Mouse (Mus musculus) kidney, postnatal 0 days (tissue): ENCODE data around the gene Dut. TPM values are rescaled to one million over a fixed set of nuclear protein-coding genes. Genes with fewer than 3 reads are reported as not detected.
A peak's percentile ranks its signal among the peaks of the same experiment; 100 is the strongest.

ENCODE experiments used
- ATAC-seq: fragments of 200-750 bp; cut with Nextera tagmentation; replicated peaks from 2 replicates; pipeline ENCODE4 v1.8.0; 2017; ENCODE audit warnings: low read depth, moderate number of reproducible peaks, moderate TSS enrichment, moderate library complexity; ENCODE audit not compliant: low FRiP score
- DNase-seq: peaks from one replicate; pipeline ENCODE4 v3.0.0-alpha.2; 2016; ENCODE audit warnings: low spot score
- H3K27ac ChIP-seq: fragments of 300-500 bp; sonication (generic); 2 replicates; pipeline ENCODE4 v1.5.1; 2014; ENCODE audit warnings: mild to moderate bottlenecking
- H3K27me3 ChIP-seq: fragments of 300-500 bp; sonication (generic); 2 replicates; pipeline ENCODE4 v1.6.1; 2014; ENCODE audit warnings: low read length, mixed read lengths; ENCODE audit not compliant: insufficient read depth
- H3K36me3 ChIP-seq: fragments of 300-500 bp; sonication (generic); 2 replicates; pipeline ENCODE4 v1.6.1; 2014; ENCODE audit warnings: low read length, mixed read lengths; ENCODE audit not compliant: insufficient read depth
- H3K4me1 ChIP-seq: fragments of 300-500 bp; sonication (generic); replicated peaks from 2 replicates; pipeline ENCODE4 v1.6.1; 2014; ENCODE audit warnings: antibody characterized with exemption, low read length, mixed read lengths; ENCODE audit not compliant: insufficient read depth
- H3K4me2 ChIP-seq: fragments of 300-500 bp; sonication (generic); 2 replicates; pipeline ENCODE4 v1.6.1; 2014; ENCODE audit warnings: mild to moderate bottlenecking, low read length, moderate library complexity, mixed read lengths
- H3K4me3 ChIP-seq: fragments of 300-500 bp; sonication (generic); replicated peaks from 2 replicates; pipeline ENCODE4 v1.5.1; 2014; ENCODE audit warnings: low read depth, low read length
- H3K9ac ChIP-seq: fragments of 300-500 bp; sonication (generic); 2 replicates; pipeline ENCODE4 v1.6.1; 2014; ENCODE audit warnings: low read depth, low read length
- H3K9me3 ChIP-seq: fragments of 300-500 bp; sonication (generic); replicated peaks from 2 replicates; pipeline ENCODE4 v1.6.1; 2016; ENCODE audit warnings: low read length, inconsistent platforms, mixed read lengths
- CTCF ChIP-seq: IDR thresholded peaks from 2 replicates; pipeline ENCODE4 v1.5.1; 2016; ENCODE audit warnings: antibody characterized with exemption, low read depth, mild to moderate bottlenecking, moderate library complexity
- WGBS: fragments of 180-500 bp; shearing (Covaris S2); extraction: QIAGEN DNeasy Blood & Tissue Kit; methylation state at CpG from one replicate; pipeline ENCODE4 v1.1.7; 2014; 5-methylcytosine and 5-hydroxymethylcytosine counted together
- polyA plus RNA-seq: library from polyadenylated mRNA; unstranded; fragments of >200 nt; fragmentation: Nextera tagmentation; extraction: Ambion mirVana; gene quantifications from 2 replicates; pipeline ENCODE4 v1.2.1, GENCODE M21; 2015

The Dut gene
- polyA plus RNA-seq, 1 experiment from 2014 or later = 133 TPM

- ATAC-seq = no peak
- no peak overlapping the region for H3K27ac ChIP-seq
These were observed 48.5 kb downstream of the Dut start for GRCm38 (mm10) chr2:125295526-125295925.

DNA sequence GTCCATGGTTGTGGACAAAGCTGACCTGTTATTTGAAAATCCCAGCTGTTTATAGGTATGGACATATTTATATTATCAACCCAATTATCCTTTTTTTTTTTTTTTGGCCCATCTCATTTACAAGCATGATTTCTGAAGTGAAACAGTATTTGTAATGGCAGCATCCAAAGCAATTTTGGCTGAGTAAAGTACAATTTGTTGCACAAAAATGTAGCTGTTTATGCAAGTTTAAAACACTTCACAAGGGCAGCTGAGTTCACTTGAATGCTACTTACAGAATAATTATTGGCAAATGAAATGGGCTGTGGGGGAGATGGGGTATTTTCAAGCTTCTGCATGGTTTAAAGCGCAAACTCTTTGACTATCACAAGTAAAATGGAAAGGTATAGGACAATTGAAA is 51.9 kb downstream of the Dut start:
- no peak for TF ChIP-seq CTCF
- ATAC-seq = no peak
- no peak for DNase-seq
- WGBS = 95% methylated on average over 1 of the region's 1 CpGs
- Histone ChIP-seq H3K4me2 (no peak overlapping the region), H3K9ac (no peak overlapping the region), H3K4me1 (no peaks in the 10 kb centered on the region), H3K27ac (no peak overlapping the region), H3K27me3 (no peaks in the 10 kb centered on the region), H3K4me3 (no peak overlapping the region), H3K36me3 (peaks cover 13% of the 10 kb centered on the region; the same call in 1 of the 2 replicates), H3K9me3 (no peaks in the 10 kb centered on the region)

More at GRCm38 (mm10) chr2:125295526-125295925, 48.5 kb downstream of the Dut start:
- Histone ChIP-seq H3K27me3 (no peaks in the 10 kb centered on the region), H3K4me3 (no peak overlapping the region), H3K9ac (no peak overlapping the region), H3K4me1 (no peaks in the 10 kb centered on the region), H3K9me3 (no peaks in the 10 kb centered on the region), H3K36me3 (no peaks in the 10 kb centered on the region), H3K4me2 (no peak overlapping the region)
- TF ChIP-seq CTCF = no peak
- DNase-seq = no peak
- 84% methylated on average over 3 of the region's 3 CpGs for WGBS

DNA sequence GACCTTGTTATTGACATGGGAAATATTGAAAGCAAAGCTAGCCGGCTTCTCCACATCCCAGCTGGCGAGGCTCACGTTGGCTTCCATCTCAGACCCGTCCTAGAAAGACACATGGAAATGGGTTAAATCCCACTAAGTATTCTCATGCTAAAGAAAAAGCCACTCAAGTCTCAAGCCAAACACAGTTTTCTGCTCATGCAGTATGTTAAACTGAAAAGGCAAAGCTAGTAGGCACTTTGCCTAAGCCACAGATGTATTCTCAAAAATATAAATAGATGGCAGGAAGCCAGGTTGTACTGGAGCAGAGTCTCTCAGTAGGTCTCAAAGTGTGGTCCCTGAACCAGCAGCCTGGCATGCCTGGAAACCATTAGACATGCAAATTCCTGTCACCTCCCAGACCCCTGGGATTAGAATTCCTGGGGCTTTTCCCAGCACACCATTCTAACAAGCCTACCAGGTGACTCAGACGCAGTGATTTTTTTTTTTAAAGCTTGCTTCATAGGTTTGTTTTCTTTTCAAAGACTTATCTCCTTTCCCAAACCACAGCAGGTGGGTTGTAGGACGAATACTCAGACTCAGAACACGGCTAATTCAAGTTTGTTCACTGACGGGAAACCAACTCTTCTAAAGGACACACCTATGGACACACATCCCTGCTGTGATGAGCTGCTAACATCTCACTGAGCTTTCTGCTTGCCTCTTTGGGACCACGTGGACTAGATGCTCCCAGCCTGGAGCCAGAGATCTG is 55.1 kb downstream of the Dut start:
- Histone ChIP-seq H3K27ac (no peak overlapping the region), H3K4me1 (no peaks in the 10 kb centered on the region), H3K36me3 (peaks cover 13% of the 10 kb centered on the region; the same call in 1 of the 2 replicates), H3K9me3 (no peaks in the 10 kb centered on the region), H3K27me3 (no peaks in the 10 kb centered on the region), H3K4me3 (no peak overlapping the region), H3K4me2 (no peak overlapping the region), H3K9ac (no peak overlapping the region)
- no peak for TF ChIP-seq CTCF
- DNase-seq (no peak), ATAC-seq (no peak)
- WGBS = 71% methylated on average over 9 of the region's 9 CpGs

DNA sequence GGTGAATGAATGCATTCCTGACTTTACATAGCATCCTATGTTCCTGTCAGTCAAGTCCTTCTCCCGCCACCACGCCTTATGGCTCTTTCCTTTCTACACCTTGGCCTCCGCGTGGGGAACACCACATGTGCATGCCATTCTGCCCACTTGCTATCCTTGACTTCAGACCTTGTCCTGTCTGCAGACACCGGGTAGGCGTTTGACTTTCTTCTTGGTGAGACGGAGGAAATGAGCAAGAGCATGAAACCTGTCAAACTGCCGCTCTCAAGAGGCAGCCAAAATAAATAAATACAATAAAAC is 55.6 kb downstream of the Dut start:
- no peak for ATAC-seq
- Histone ChIP-seq H3K4me3 (no peak overlapping the region), H3K4me2 (no peak overlapping the region), H3K27ac (no peak overlapping the region), H3K36me3 (peaks cover 13% of the 10 kb centered on the region; the same call in 1 of the 2 replicates), H3K4me1 (no peaks in the 10 kb centered on the region), H3K9ac (no peak overlapping the region), H3K9me3 (no peaks in the 10 kb centered on the region), H3K27me3 (no peaks in the 10 kb centered on the region)
- no peak for DNase-seq
- 70% methylated on average over 8 of the region's 8 CpGs for whole genome bisulfite sequencing
- TF ChIP-seq CTCF = no peak

GRCm38 (mm10) chr2:125303764-125304384 is 56.9 kb downstream of the Dut start:
- WGBS = 75% methylated on average over 5 of the region's 5 CpGs
- H3K4me3 ChIP-seq = no peak overlapping the region
- H3K27me3 ChIP-seq = no peaks in the 10 kb centered on the region
- H3K36me3 ChIP-seq = peaks cover 14% of the 10 kb centered on the region; the same call in 1 of the 2 replicates
- no peak overlapping the region for H3K9ac ChIP-seq
- ATAC-seq (no peak; the same call in 1 of the 2 replicates), DNase-seq (no peak)
- peak; percentile 60 for TF ChIP-seq CTCF
- H3K4me2 ChIP-seq = no peak overlapping the region
- H3K4me1 ChIP-seq = no peaks in the 10 kb centered on the region
- H3K27ac ChIP-seq = no peak overlapping the region
- H3K9me3 ChIP-seq = no peaks in the 10 kb centered on the region

DNA sequence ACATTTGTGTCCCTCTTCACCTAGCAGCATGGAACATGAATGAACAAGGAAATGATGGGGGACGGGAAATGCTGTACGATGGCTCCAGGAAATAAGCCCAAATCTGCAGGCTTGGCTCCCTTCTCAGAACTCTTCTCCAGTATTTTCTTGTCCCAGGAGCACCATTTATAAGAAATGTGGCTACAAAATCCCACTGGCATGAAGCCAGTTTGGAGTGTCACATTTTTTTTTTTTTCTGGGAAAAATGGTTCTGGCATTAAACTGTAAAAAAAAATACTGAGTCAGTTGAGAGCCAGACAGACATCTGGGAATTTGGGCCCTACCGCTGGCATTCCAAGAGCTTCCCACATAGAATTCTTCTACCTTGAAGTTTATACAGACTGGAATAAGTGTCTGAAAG is 57.8 kb downstream of the Dut start:
- 89% methylated on average over 3 of the region's 3 CpGs for WGBS
- no peak for DNase-seq
- ATAC-seq = no peak
- Histone ChIP-seq H3K9ac (no peak overlapping the region), H3K4me2 (no peak overlapping the region), H3K4me1 (no peaks in the 10 kb centered on the region), H3K4me3 (no peak overlapping the region), H3K27me3 (no peaks in the 10 kb centered on the region), H3K27ac (no peak overlapping the region), H3K36me3 (peaks cover 19% of the 10 kb centered on the region; the same call in 1 of the 2 replicates), H3K9me3 (no peaks in the 10 kb centered on the region)
- no peak for TF ChIP-seq CTCF
